Mouse (Mus musculus) megakaryocyte, adult 5-6 weeks (primary cell): ENCODE measurements around the gene Fbxl2. TPM values are rescaled to one million over a fixed set of nuclear protein-coding genes. Genes with fewer than 3 reads are reported as not detected.

ENCODE experiments used
- ATAC-seq: 2 replicates; pipeline ENCODE4 v1.8.0; 2016; ENCODE audit warnings: mild to moderate bottlenecking, inconsistent platforms; ENCODE audit not compliant: poor library complexity, severe bottlenecking
- total RNA-seq, 2 experiments: library from RNA; stranded (forward) in 1 of 2; stranded (reverse) in 1 of 2; fragments of 153-499, 151-499 nt in 1 of 2; fragments of 221-1000, 200-1000 nt in 1 of 2; gene quantifications; 2 replicates each; pipeline versions ENCODE4 v1.2.3 to v1.2.4; 2015 to 2017

The Fbxl2 gene
- total RNA-seq, 2 experiments from 2014 or later: 3.5 to 3.8 TPM

GRCm38 (mm10) chr9:114022141-114022540 is 23.9 kb downstream of the Fbxl2 start:
- no peak for ATAC-seq

- ATAC-seq: peak; percentile 56
Measured at GRCm38 (mm10) chr9:114019012-114019762, 26.8 kb downstream of the Fbxl2 start.

GRCm38 (mm10) chr9:114016402-114016801 is 29.6 kb downstream of the Fbxl2 start:
- ATAC-seq: peak; percentile 86

- ATAC-seq: no peak
Measured at GRCm38 (mm10) chr9:114015724-114016123, 30.3 kb downstream of the Fbxl2 start.

GRCm38 (mm10) chr9:114014034-114014433 is 32.0 kb downstream of the Fbxl2 start:
- no peak for ATAC-seq

- peak; percentile 57 for ATAC-seq
Measured at GRCm38 (mm10) chr9:114011203-114011602, 34.8 kb downstream of the Fbxl2 start.

- ATAC-seq: no peak
Measured at GRCm38 (mm10) chr9:114009526-114009925, 36.5 kb downstream of the Fbxl2 start.

GRCm38 (mm10) chr9:114007850-114008350 is 38.1 kb downstream of the Fbxl2 start:
- ATAC-seq: no peak

- ATAC-seq: no peak
Measured at GRCm38 (mm10) chr9:114006801-114007200, 39.2 kb downstream of the Fbxl2 start.

GRCm38 (mm10) chr9:113998311-113998710 is 47.7 kb downstream of the Fbxl2 start:
- no peak for ATAC-seq

GRCm38 (mm10) chr9:113992810-113993209 is 53.2 kb downstream of the Fbxl2 start:
- ATAC-seq: no peak

- ATAC-seq: peak; percentile 95
Measured at GRCm38 (mm10) chr9:113990547-113991248, 55.3 kb downstream of the Fbxl2 start.

- no peak for ATAC-seq
Measured at GRCm38 (mm10) chr9:113984946-113985620, 60.9 kb downstream of the Fbxl2 start.

- ATAC-seq: no peak
Measured at GRCm38 (mm10) chr9:113982883-113983670, 62.9 kb downstream of the Fbxl2 start.

GRCm38 (mm10) chr9:113982451-113982850 is 63.5 kb downstream of the Fbxl2 start:
- ATAC-seq: no peak

- ATAC-seq: no peak
Measured at GRCm38 (mm10) chr9:113981099-113981880, 64.7 kb downstream of the Fbxl2 start.

GRCm38 (mm10) chr9:113979356-113979755 is 66.6 kb downstream of the Fbxl2 start:
- ATAC-seq: no peak

GRCm38 (mm10) chr9:113978656-113979055 is 67.3 kb downstream of the Fbxl2 start:
- ATAC-seq: peak; percentile 49; the same call in 1 of the 2 replicates

- ATAC-seq: no peak
Measured at GRCm38 (mm10) chr9:113977225-113977840, 68.7 kb downstream of the Fbxl2 start.
